24 mouse cellular contexts compared by ENCODE assay signal in the genomic region with DNA sequence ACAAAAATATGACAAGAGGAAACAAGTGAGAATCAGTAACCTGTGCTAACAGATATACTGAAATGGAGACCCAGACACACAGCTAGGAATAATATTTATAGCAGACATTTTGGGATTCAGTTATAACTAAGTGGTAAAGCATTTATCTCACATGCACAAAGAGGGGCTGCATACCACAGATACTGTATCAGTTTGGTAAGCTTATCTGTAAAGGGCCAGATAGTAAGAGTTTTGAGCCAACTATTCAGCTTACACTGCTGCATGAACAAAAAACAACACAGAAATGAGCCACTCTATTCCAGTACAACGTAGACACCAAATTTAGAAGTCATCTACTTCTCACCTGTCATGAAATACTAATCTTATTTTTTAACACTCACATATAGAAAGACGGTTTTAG. TPM values are rescaled to one million over a fixed set of nuclear protein-coding genes. Genes with fewer than 3 reads are reported as not detected.
A peak's percentile ranks its signal among the peaks of the same experiment; 100 is the strongest.
DNase-seq lines count a peak whose midpoint lies in the region; ATAC-seq lines count a peak whose summit lies in the region.
"Had no signal": no experiment of that assay in that cellular context is flagged by ENCODE, and none has a peak within 500 bp of the region (broad histone marks: within the 10 kb centered on the region; RNA-seq: fewer than 3 reads in every experiment).

No protein-coding gene starts in this region.

- peak; percentile 86 for ATAC-seq in erythroblast, adult 5-6 weeks (replicated peaks; ENCODE audit: low FRiP score, poor library complexity, severe bottlenecking)
- ATAC-seq in liver, embryonic 15.5 days (ENCODE audit: insufficient read depth): peak; percentile 88
- ATAC-seq in CD4-positive, CD25-positive, alpha-beta regulatory T cell, adult 4 months: no peak
- ATAC-seq: forebrain, embryonic 13.5 days; hindbrain, embryonic 16.5 days had no signal

- 29% methylated on average over 2 of the region's 2 CpGs for WGBS in heart, embryonic 10.5 days
- WGBS in liver, embryonic 15.5 days (ENCODE audit: insufficient replicate concordance): 16% methylated on average over 2 of the region's 2 CpGs

- H3K36me3 ChIP-seq in heart, embryonic 10.5 days: no peaks in the 10 kb centered on the region
- 0 out of 2 replicates have a peak, but pooled peaks cover 4% of the 10 kb centered on the region for H3K36me3 ChIP-seq in liver, embryonic 15.5 days (replicated peaks)
- H3K36me3 ChIP-seq: embryonic facial prominence, embryonic 15.5 days; limb, embryonic 12.5 days; lung, embryonic 15.5 days; neural tube, embryonic 12.5 days had no signal

- no peaks in the 10 kb centered on the region for H3K27me3 ChIP-seq in heart, embryonic 10.5 days (ENCODE audit: insufficient read depth, poor library complexity, severe bottlenecking)
- H3K27me3 ChIP-seq in liver, embryonic 15.5 days: no peaks in the 10 kb centered on the region
- H3K27me3 ChIP-seq: CH12.LX; embryonic facial prominence, embryonic 15.5 days; forebrain, embryonic 13.5 days; limb, embryonic 12.5 days; lung, embryonic 15.5 days; neural tube, embryonic 12.5 days had no signal

- peak overlapping the region; percentile 39; the same call in 1 of the 2 replicates for H3K9ac ChIP-seq in liver, embryonic 15.5 days
- H3K9ac ChIP-seq: embryonic facial prominence, embryonic 15.5 days; forebrain, embryonic 13.5 days; limb, embryonic 12.5 days; lung, embryonic 15.5 days; neural tube, embryonic 12.5 days had no signal

- H3K4me2 ChIP-seq in liver, embryonic 15.5 days: peak overlapping the region; percentile 57
- H3K4me2 ChIP-seq: embryonic facial prominence, embryonic 15.5 days; forebrain, embryonic 13.5 days; limb, embryonic 12.5 days; lung, embryonic 15.5 days; neural tube, embryonic 12.5 days had no signal

- intact Hi-C loops in heart, postnatal 36 days (cut with DNase I): no loop called here

- no peak for DNase-seq in heart, embryonic 10.5 days (ENCODE audit: low spot score)
- DNase-seq in heart, postnatal 36 days: no peak
- peak; percentile 68 for DNase-seq in 416B (ENCODE audit: low read depth)
- no peak for DNase-seq in ovary, adult 18-20 months (ENCODE audit: low spot score)
- DNase-seq in cerebellum, postnatal 10 days: no peak
- DNase-seq: adrenal gland, postnatal 10 days; cerebellum, adult 8-10 months; embryo, embryonic 11 days; gastrocnemius, postnatal 25 days; heart, postnatal 14 days; kidney, adult 11 months; kidney, postnatal 14 days; right cerebral cortex, postnatal 14 days; thymus, postnatal 14 days had no signal

- H3K4me1 ChIP-seq in heart, embryonic 10.5 days: peaks cover 8% of the 10 kb centered on the region; the same call in 1 of the 2 replicates
- peaks cover 86% of the 10 kb centered on the region for H3K4me1 ChIP-seq in liver, embryonic 15.5 days (replicated peaks)
- H3K4me1 ChIP-seq: embryonic facial prominence, embryonic 15.5 days; forebrain, embryonic 13.5 days; limb, embryonic 12.5 days; neural tube, embryonic 12.5 days had no signal

- no peak overlapping the region for H3K4me3 ChIP-seq in heart, embryonic 10.5 days
- H3K4me3 ChIP-seq in liver, embryonic 15.5 days (replicated peaks): peak overlapping the region; percentile 27; the same call in 1 of the 2 replicates
- H3K4me3 ChIP-seq: embryonic facial prominence, embryonic 15.5 days; forebrain, embryonic 13.5 days; limb, embryonic 12.5 days; lung, embryonic 15.5 days; neural tube, embryonic 12.5 days had no signal

- no peaks in the 10 kb centered on the region for H3K9me3 ChIP-seq in heart, embryonic 10.5 days
- no peaks in the 10 kb centered on the region for H3K9me3 ChIP-seq in liver, embryonic 15.5 days (replicated peaks)
- H3K9me3 ChIP-seq: embryonic facial prominence, embryonic 15.5 days; forebrain, embryonic 13.5 days; limb, embryonic 12.5 days; lung, embryonic 15.5 days; neural tube, embryonic 12.5 days had no signal

- peak overlapping the region; percentile 42; the same call in 1 of the 2 replicates for H3K27ac ChIP-seq in heart, embryonic 10.5 days
- peak overlapping the region; percentile 90 for H3K27ac ChIP-seq in liver, embryonic 15.5 days (replicated peaks)
- H3K27ac ChIP-seq: embryonic facial prominence, embryonic 15.5 days; forebrain, embryonic 13.5 days; limb, embryonic 12.5 days; lung, embryonic 15.5 days; neural tube, embryonic 12.5 days had no signal

RNA-seq across cellular contexts. Expression of a gene that starts 15.9 kb away (rescaled TPM):
- polyA plus RNA-seq in heart, embryonic 10.5 days (2016; fragmentation: Nextera tagmentation; extraction: Ambion mirVana): 38.3 and 41.3 TPM in 2 replicates
- total RNA-seq in heart, postnatal 36 days (2021): 10 to 100 TPM; 30.4 to 31.2 TPM
- 230 and 233 TPM in 2 replicates for total RNA-seq in erythroblast, adult 5-6 weeks (2015; ENCODE audit: low replicate concordance)
- 229 and 276 TPM in 2 replicates for total RNA-seq in erythroblast, adult 5-6 weeks (2017; ENCODE audit: low replicate concordance)
- polyA plus RNA-seq in liver, embryonic 15.5 days (2015; fragmentation: Nextera tagmentation; extraction: Ambion mirVana): 50.5 and 60.6 TPM in 2 replicates
- 10 to 100 TPM; 86.1 to 97.5 TPM for polyA plus RNA-seq in CD4-positive, CD25-positive, alpha-beta regulatory T cell, adult 4 months (2017; shearing (Covaris generic))

RNA-seq across cellular contexts. Expression of a gene that starts 48.1 kb away (rescaled TPM):
- 27.6 and 32.5 TPM in 2 replicates for polyA plus RNA-seq in heart, embryonic 10.5 days (2016; fragmentation: Nextera tagmentation; extraction: Ambion mirVana)
- 100 to 1,000 TPM; 240 to 258 TPM for total RNA-seq in heart, postnatal 36 days (2021)
- 14.6 and 15.7 TPM in 2 replicates for total RNA-seq in erythroblast, adult 5-6 weeks (2015; ENCODE audit: low replicate concordance)
- total RNA-seq in erythroblast, adult 5-6 weeks (2017; ENCODE audit: low replicate concordance): 8.9 and 13.2 TPM in 2 replicates
- 19.2 and 19.6 TPM in 2 replicates for polyA plus RNA-seq in liver, embryonic 15.5 days (2015; fragmentation: Nextera tagmentation; extraction: Ambion mirVana)
- 10 to 100 TPM; 35.2 to 42.3 TPM for polyA plus RNA-seq in CD4-positive, CD25-positive, alpha-beta regulatory T cell, adult 4 months (2017; shearing (Covaris generic))
